Mouse (Mus musculus): ENCODE measurements at regions not wholly inside any gene's neighbourhood (a gene's known extent, or its start where the extent isn't known, plus 50 kb on each side); places are given as distances from the start of the nearest gene placed in this dataset.

DNA sequence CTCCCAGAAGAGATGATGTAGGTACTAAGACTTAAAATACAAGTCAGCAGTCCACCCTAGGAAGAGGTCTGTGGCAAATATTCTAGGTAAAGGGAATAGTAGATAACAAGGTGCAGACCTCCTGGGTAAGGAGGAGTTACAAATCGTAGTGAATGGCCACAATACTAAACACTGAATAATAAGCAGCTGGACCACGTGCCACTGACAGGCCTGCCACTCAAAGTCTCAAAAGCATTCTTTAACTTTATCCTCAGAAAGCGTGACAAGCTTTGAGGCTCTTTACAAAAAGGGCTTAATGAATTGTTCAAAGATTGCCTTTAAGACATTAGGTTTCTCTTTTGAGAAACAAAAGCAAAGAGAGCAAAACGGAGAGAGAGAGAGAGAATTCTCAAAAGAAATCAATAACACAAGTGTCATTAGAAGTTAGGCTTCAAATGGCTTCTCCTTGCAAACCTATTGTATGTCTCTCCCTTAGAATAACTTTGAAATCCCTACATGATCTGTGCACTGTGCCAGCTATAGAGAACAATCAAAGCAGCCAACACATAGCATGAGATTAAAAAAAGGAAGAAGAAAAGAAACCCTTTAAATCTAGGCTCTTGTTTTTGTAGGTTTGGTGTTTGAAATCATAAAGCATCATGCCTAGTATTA lies 383.6 kb upstream of the Actbl2 start:
- no peaks in the 10 kb centered on the region for H3K79me2 ChIP-seq (ENCODE audit: control insufficient read depth, insufficient read depth, low read length, poor library complexity)
- TF ChIP-seq NRF1 (IDR thresholded peaks at IDR 0.05; ENCODE audit: insufficient read depth, low read depth, low read length, poor library complexity, severe bottlenecking) (no peak), CHD1 (IDR thresholded peaks at IDR 0.05; ENCODE audit: low read depth, low read length) (no peak), BHLHE40 (IDR thresholded peaks at IDR 0.05; ENCODE audit: borderline replicate concordance, low read depth, low read length) (no peak), UBTF (IDR thresholded peaks at IDR 0.05; ENCODE audit: borderline replicate concordance, insufficient read depth, low read depth, low read length) (no peak), MAX (IDR thresholded peaks at IDR 0.05; ENCODE audit: low read length) (no peak), TCF12 (IDR thresholded peaks at IDR 0.05; ENCODE audit: low read depth, low read length) (no peak), GATA1 (IDR thresholded peaks at IDR 0.05; ENCODE audit: low read depth, low read length) (no peak), E2F4 (IDR thresholded peaks at IDR 0.05; ENCODE audit: borderline replicate concordance, low read depth, low read length) (no peak), ZC3H11A (IDR thresholded peaks at IDR 0.05; ENCODE audit: low read depth, low read length) (no peak), CHD2 (IDR thresholded peaks at IDR 0.05; ENCODE audit: low read length) (no peak), SIN3A (IDR thresholded peaks at IDR 0.05; ENCODE audit: low read length) (no peak)
- H3K9me3 ChIP-seq (replicated peaks; ENCODE audit: insufficient read depth, low read length): no peaks in the 10 kb centered on the region
- H3K4me1 ChIP-seq (ENCODE audit: control insufficient read depth in 1 of 2, insufficient read depth in 2 of 2, low read length in 2 of 2): no peaks in the 10 kb centered on the region
- no peaks in the 10 kb centered on the region for H3K36me3 ChIP-seq (ENCODE audit: control insufficient read depth in 1 of 2, insufficient read depth in 2 of 2, low read length in 2 of 2)
- H3K4me3 ChIP-seq (ENCODE audit: control insufficient read depth in 1 of 2, insufficient read depth in 1 of 2, low read depth in 2 of 2, low read length in 2 of 2): no peak overlapping the region
- no peak overlapping the region for H3K9ac ChIP-seq (ENCODE audit: control insufficient read depth, low read depth, low read length, poor library complexity, severe bottlenecking)
- no peak for DNase-seq (ENCODE audit: low read depth, low spot score)
- H3K27me3 ChIP-seq (ENCODE audit: control insufficient read depth in 1 of 2, insufficient read depth in 2 of 2, low read length in 2 of 2): no peaks in the 10 kb centered on the region
- no peak overlapping the region for H3K27ac ChIP-seq (ENCODE audit: control insufficient read depth, low read depth, low read length)

DNA sequence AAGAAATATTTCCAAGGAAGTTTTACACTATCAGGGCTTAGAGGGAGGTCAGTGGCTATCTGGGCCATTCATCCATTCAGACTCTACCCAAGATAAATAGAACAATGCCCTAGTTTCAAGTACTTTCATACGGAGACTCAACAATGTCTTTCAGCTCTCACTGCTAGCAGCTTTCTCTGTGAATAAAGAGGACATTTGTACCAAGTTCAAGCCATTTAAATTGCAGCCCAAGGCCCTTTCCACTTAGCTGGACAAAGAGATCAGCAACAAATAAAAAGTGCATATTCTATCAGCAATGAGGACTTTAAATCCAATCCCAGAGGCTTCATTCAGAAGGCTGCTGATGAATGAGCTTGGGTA lies 383.1 kb upstream of the Actbl2 start:
- no peak for DNase-seq (ENCODE audit: low read depth, low spot score)
- Histone ChIP-seq H3K36me3 (ENCODE audit: control insufficient read depth in 1 of 2, insufficient read depth in 2 of 2, low read length in 2 of 2) (no peaks in the 10 kb centered on the region), H3K4me3 (ENCODE audit: control insufficient read depth in 1 of 2, insufficient read depth in 1 of 2, low read depth in 2 of 2, low read length in 2 of 2) (no peak overlapping the region), H3K4me1 (ENCODE audit: control insufficient read depth in 1 of 2, insufficient read depth in 2 of 2, low read length in 2 of 2) (no peaks in the 10 kb centered on the region), H3K27me3 (ENCODE audit: control insufficient read depth in 1 of 2, insufficient read depth in 2 of 2, low read length in 2 of 2) (no peaks in the 10 kb centered on the region), H3K9me3 (replicated peaks; ENCODE audit: insufficient read depth, low read length) (no peaks in the 10 kb centered on the region), H3K79me2 (ENCODE audit: control insufficient read depth, insufficient read depth, low read length, poor library complexity) (no peaks in the 10 kb centered on the region), H3K27ac (ENCODE audit: control insufficient read depth, low read depth, low read length) (no peak overlapping the region), H3K9ac (ENCODE audit: control insufficient read depth, low read depth, low read length, poor library complexity, severe bottlenecking) (no peak overlapping the region)
- TF ChIP-seq ZC3H11A (IDR thresholded peaks at IDR 0.05; ENCODE audit: low read depth, low read length): no peak
- TF ChIP-seq SMC3 (IDR thresholded peaks at IDR 0.05; ENCODE audit: low read depth, low read length): no peak
- no peak for TF ChIP-seq CTCF (IDR thresholded peaks at IDR 0.05 in 2 of 3, conservative IDR thresholded peaks at IDR 0.05 in 1 of 3; ENCODE audit: control insufficient read depth in 1 of 3, insufficient read depth in 1 of 3, low read depth in 2 of 3, low read length in 3 of 3, poor library complexity in 1 of 3, severe bottlenecking in 1 of 3)
- no peak for TF ChIP-seq E2F4 (IDR thresholded peaks at IDR 0.05; ENCODE audit: borderline replicate concordance, low read depth, low read length)
- no peak for TF ChIP-seq USF1 (IDR thresholded peaks at IDR 0.05; ENCODE audit: low read depth, low read length)
- no peak for TF ChIP-seq KAT2A (conservative IDR thresholded peaks at IDR 0.05; ENCODE audit: low read depth, low read length)
